Mouse (Mus musculus): ENCODE measurements around the gene Agpat1.

Gene Agpat1

GRCm38 (mm10) chr17:34604511-34605237 lies 612 bp downstream of the Agpat1 start:
- peak; percentile 49 for DNase-seq (ENCODE audit: low read depth, low spot score)

- peak; percentile 93 for DNase-seq (ENCODE audit: low read depth, low spot score)
Measured at GRCm38 (mm10) chr17:34605609-34606008, 1.5 kb downstream of the Agpat1 start.

GRCm38 (mm10) chr17:34606186-34607039 lies 2.4 kb downstream of the Agpat1 start:
- peak; percentile 49 for DNase-seq (ENCODE audit: low read depth, low spot score)

GRCm38 (mm10) chr17:34607997-34608396 lies 3.9 kb downstream of the Agpat1 start:
- DNase-seq (ENCODE audit: low read depth, low spot score) = no peak

- no peak for DNase-seq (ENCODE audit: low read depth, low spot score)
Measured at GRCm38 (mm10) chr17:34611050-34611449, 7.0 kb downstream of the Agpat1 start.

- DNase-seq (ENCODE audit: low read depth, low spot score) = no peak
Measured at GRCm38 (mm10) chr17:34613054-34613645, 9.1 kb downstream of the Agpat1 start.

- no peak for DNase-seq (ENCODE audit: low read depth, low spot score)
Measured at GRCm38 (mm10) chr17:34613830-34614229, 9.8 kb downstream of the Agpat1 start.

GRCm38 (mm10) chr17:34615871-34616270 lies 11.8 kb downstream of the Agpat1 start, which contains the start of gene Egfl8:
TSS of gene Egfl8 (minus strand) at chr17:34615971.
- DNase-seq (ENCODE audit: low read depth, low spot score) = no peak

GRCm38 (mm10) chr17:34618999-34619398 lies 14.9 kb downstream of the Agpat1 start:
- DNase-seq (ENCODE audit: low read depth, low spot score) = peak; percentile 86

- no peak for DNase-seq (ENCODE audit: low read depth, low spot score)
Measured at GRCm38 (mm10) chr17:34621006-34621405, 16.9 kb downstream of the Agpat1 start.

- DNase-seq (ENCODE audit: low read depth, low spot score) = no peak
Measured at GRCm38 (mm10) chr17:34623161-34623560, 19.1 kb downstream of the Agpat1 start.

- DNase-seq (ENCODE audit: low read depth, low spot score) = no peak
Measured at GRCm38 (mm10) chr17:34624981-34625380, 20.9 kb downstream of the Agpat1 start.

GRCm38 (mm10) chr17:34626062-34626772 lies 22.2 kb downstream of the Agpat1 start:
- DNase-seq (ENCODE audit: low read depth, low spot score) = no peak

GRCm38 (mm10) chr17:34626773-34627092 lies 22.7 kb downstream of the Agpat1 start:
- DNase-seq (ENCODE audit: low read depth, low spot score) = peak; percentile 72

GRCm38 (mm10) chr17:34627093-34627942 lies 23.3 kb downstream of the Agpat1 start:
- DNase-seq (ENCODE audit: low read depth, low spot score) = peak; percentile 91

GRCm38 (mm10) chr17:34627943-34628643 lies 24.0 kb downstream of the Agpat1 start, which contains the start of gene Ppt2:
TSS of gene Ppt2 (minus strand) at chr17:34628510.
- DNase-seq (ENCODE audit: low read depth, low spot score) = peak; percentile 45

- no peak for DNase-seq (ENCODE audit: low read depth, low spot score)
Measured at GRCm38 (mm10) chr17:34628644-34628967, 24.5 kb downstream of the Agpat1 start.

GRCm38 (mm10) chr17:34629221-34629751 lies 25.2 kb downstream of the Agpat1 start, which contains the start of gene Prrt1:
TSS of gene Prrt1 (plus strand) at chr17:34629533.
- DNase-seq (ENCODE audit: low read depth, low spot score) = no peak

- DNase-seq (ENCODE audit: low read depth, low spot score) = no peak
Measured at GRCm38 (mm10) chr17:34629796-34630603, 25.9 kb downstream of the Agpat1 start.
